ENCODE assay signal across 9 mouse cellular contexts in the genomic region with DNA sequence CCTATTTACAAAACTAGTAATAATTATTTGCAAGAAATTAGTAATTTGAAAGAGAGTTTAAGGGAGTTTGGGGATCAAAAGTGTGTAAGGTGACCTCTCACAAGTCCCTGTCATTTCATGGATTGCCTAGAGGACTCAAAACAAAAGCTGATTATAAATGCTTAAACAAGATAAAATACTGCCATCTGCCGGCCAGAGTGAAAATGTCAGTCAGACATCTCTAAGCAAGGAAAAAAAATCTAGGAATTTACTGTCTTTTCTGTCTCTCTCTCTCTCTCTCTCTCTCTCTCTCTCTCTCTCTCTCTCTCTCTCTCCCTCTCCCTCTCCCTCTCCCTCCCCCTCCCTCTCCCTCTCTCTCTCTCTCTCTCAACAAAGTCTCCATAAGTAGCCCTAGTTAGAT. TPM values are rescaled to one million over a fixed set of nuclear protein-coding genes. Genes with fewer than 3 reads are reported as not detected.
DNase-seq lines count a peak whose midpoint lies in the region; TF ChIP-seq lines count a peak whose summit lies in the region.
"Had no signal": no experiment of that assay in that cellular context is flagged by ENCODE, and none has a peak within 500 bp of the region (broad histone marks: within the 10 kb centered on the region; RNA-seq: fewer than 3 reads in every experiment).

No protein-coding gene starts in this region.

- no peak overlapping the region for H3K4me3 ChIP-seq in thymus, adult 2 months (ENCODE audit: control insufficient read depth, insufficient read depth, low read length)
- no peak overlapping the region for H3K4me3 ChIP-seq in lung, adult 2 months (replicated peaks; ENCODE audit: extremely low read depth, low read depth, low read length)
- H3K4me3 ChIP-seq: hindbrain, embryonic 15.5 days had no signal

- DNase-seq in gastrocnemius, adult 18-20 months (ENCODE audit: low spot score) = peak; percentile 73
- no peak for DNase-seq in gastrocnemius, postnatal 25 days
- peak; percentile 17 for DNase-seq in thymus, adult 2 months
- DNase-seq in thymus, adult 18-20 months = no peak
- peak; percentile 92 for DNase-seq in cerebellum, adult 9-10 months
- DNase-seq in induced T-regulatory cell, adult 2 months (ENCODE audit: low read depth) = peak; percentile 45
- DNase-seq in lung, adult 2 months = peak; percentile 34
- peak; percentile 57 for DNase-seq in thymus, postnatal 4 days

- whole genome bisulfite sequencing in thymus, adult 2 months = 0% methylated on average over 1 of the region's 1 CpGs
- WGBS in lung, adult 2 months = 5% methylated on average over 1 of the region's 1 CpGs

- no peak overlapping the region for H3K27ac ChIP-seq in thymus, adult 2 months (ENCODE audit: control insufficient read depth, insufficient read depth, low read length)
- H3K27ac ChIP-seq: hindbrain, embryonic 15.5 days had no signal

- TF ChIP-seq POLR2A in thymus, adult 2 months (IDR thresholded peaks at IDR 0.05; ENCODE audit: control insufficient read depth, extremely low read depth, insufficient read depth, low read length, poor library complexity) = no peak
- TF ChIP-seq POLR2A in lung, adult 2 months (IDR thresholded peaks at IDR 0.05; ENCODE audit: borderline replicate concordance, extremely low read depth, low read depth, low read length) = no peak

- H3K27me3 ChIP-seq in thymus, adult 2 months (ENCODE audit: control insufficient read depth, insufficient read depth, low read length) = peaks cover 11% of the 10 kb centered on the region
- H3K27me3 ChIP-seq: hindbrain, embryonic 15.5 days had no signal

- H3K4me1 ChIP-seq in thymus, adult 2 months (replicated peaks; ENCODE audit: control insufficient read depth, insufficient read depth, low read length) = no peaks in the 10 kb centered on the region
- H3K4me1 ChIP-seq in lung, adult 2 months (ENCODE audit: control insufficient read depth, insufficient read depth, low read length) = 0 out of 2 replicates have a peak, but pooled peaks cover 4% of the 10 kb centered on the region

- no peak for TF ChIP-seq CTCF in thymus, adult 2 months (IDR thresholded peaks at IDR 0.05; ENCODE audit: borderline replicate concordance, control insufficient read depth, extremely low read depth, insufficient read depth, low read length, poor library complexity)
- peak; percentile 29; the same call in 1 of the 2 replicates for TF ChIP-seq CTCF in lung, adult 2 months (IDR thresholded peaks at IDR 0.05; ENCODE audit: insufficient read depth, low read length)

- H3K36me3 ChIP-seq in thymus, adult 2 months (ENCODE audit: control insufficient read depth, insufficient read depth, low read length) = no peaks in the 10 kb centered on the region
- H3K36me3 ChIP-seq: hindbrain, embryonic 15.5 days had no signal

RNA-seq across cellular contexts. Expression of a gene that starts 4.4 kb away (rescaled TPM):
- 10 to 100 TPM; 20.0 to 21.1 TPM for total RNA-seq in gastrocnemius, adult 18-20 months (2021)
- 10 to 100 TPM; 19.3 to 20.2 TPM for total RNA-seq in gastrocnemius, postnatal 25 days (2021)
- 6.2 and 6.8 TPM in 2 replicates for polyA plus RNA-seq in thymus, adult 2 months (2012; rRNA removed)
- polyA plus RNA-seq in lung, adult 2 months (2012; rRNA removed) = 32.4 and 33.0 TPM in 2 replicates

Comparison
In these comparisons a context has a peak if more than half of its experiments do, and no peak if none do; other contexts are left out.
1. DNase-seq: peak in gastrocnemius, adult 18-20 months (single experiment), thymus, adult 2 months (single experiment), cerebellum, adult 9-10 months (single experiment), induced T-regulatory cell, adult 2 months (single experiment), lung, adult 2 months (single experiment) and thymus, postnatal 4 days (single experiment); none in gastrocnemius, postnatal 25 days (single experiment) and thymus, adult 18-20 months (0 of 2).